Mouse (Mus musculus): Measurements from ENCODE around the gene Bmpr1a. TPM values are rescaled to one million over a fixed set of nuclear protein-coding genes. Genes with fewer than 3 reads are reported as not detected.

The Bmpr1a gene
- total RNA-seq, 1 experiment, result 38.9 TPM

DNA sequence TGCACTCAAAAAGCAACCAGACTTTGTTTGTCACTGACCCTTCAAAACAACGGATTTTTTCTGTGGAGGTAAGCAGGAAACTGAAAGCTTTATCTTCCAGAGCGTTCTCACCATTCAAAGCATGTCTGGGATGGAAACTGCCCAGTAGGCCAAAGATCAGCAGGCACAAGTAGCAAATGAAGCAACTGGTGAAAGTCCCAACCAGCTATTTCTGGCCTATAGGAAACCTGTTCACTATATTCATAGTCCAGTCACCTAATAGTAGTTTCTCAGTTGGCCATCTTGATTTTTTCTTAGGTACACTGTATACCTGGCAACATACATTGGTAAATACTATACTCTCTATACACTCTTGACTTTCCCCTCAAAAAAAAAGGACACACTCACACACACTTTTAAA, 13.2 kb downstream of the Bmpr1a start:
- Histone ChIP-seq H3K4me3 (ENCODE audit: insufficient read depth in 1 of 2, low read depth in 1 of 2, low read length in 2 of 2, poor library complexity in 1 of 2, severe bottlenecking in 1 of 2) (no peak overlapping the region), H3K36me3 (ENCODE audit: control insufficient read depth, insufficient read depth, low read length, poor library complexity, severe bottlenecking) (no peaks in the 10 kb centered on the region), H3K27ac (ENCODE audit: insufficient read depth, low read depth, low read length, poor library complexity, severe bottlenecking) (no peak overlapping the region), H3K4me1 (ENCODE audit: control insufficient read depth in 2 of 2, insufficient read depth in 2 of 2, low read length in 2 of 2, poor library complexity in 1 of 2) (no peaks in the 10 kb centered on the region; a peak in 1 of 4 replicates), H3K9me3 (ENCODE audit: control insufficient read depth, insufficient read depth, low read depth, low read length) (no peaks in the 10 kb centered on the region), H3K9ac (ENCODE audit: insufficient read depth, low read depth, low read length, poor library complexity, severe bottlenecking) (no peak overlapping the region)
- no peak for TF ChIP-seq HCFC1 (IDR thresholded peaks at IDR 0.05; ENCODE audit: borderline replicate concordance, insufficient read depth, low read length)
- TF ChIP-seq MAFK (IDR thresholded peaks at IDR 0.05; ENCODE audit: insufficient read depth, low read depth, low read length), result no peak
- no peak for TF ChIP-seq ZC3H11A (IDR thresholded peaks at IDR 0.05; ENCODE audit: borderline replicate concordance, low read depth, low read length)
- no peak for DNase-seq (ENCODE audit: low read depth, low spot score)
- in situ Hi-C loops (cut with MboI; ENCODE audit: low sequenced_read_pairs in 2 of 2, unreplicated experiment in 2 of 2), result no loop called here

DNA sequence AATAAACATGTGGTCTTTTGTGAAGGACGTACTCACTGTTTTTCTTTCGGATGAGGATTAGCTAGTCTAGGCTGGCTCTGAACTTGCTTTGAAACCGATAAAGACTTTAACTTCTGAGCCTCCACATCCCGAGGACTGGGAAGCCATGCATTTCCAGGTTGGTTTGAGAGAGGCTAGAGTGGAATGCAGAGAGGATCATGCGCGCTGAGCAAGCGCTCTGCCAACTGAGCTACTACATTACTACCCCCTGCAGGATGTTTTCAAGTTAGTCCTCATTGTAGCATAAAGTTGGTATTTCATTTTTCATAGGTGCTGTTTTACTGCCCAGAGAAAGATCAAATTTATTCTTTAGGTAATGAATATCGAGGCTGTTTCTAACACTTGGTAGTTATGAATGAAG, 17.0 kb downstream of the Bmpr1a start:
- H3K27ac ChIP-seq (ENCODE audit: insufficient read depth, low read depth, low read length, poor library complexity, severe bottlenecking), result no peak overlapping the region
- H3K9me3 ChIP-seq (ENCODE audit: control insufficient read depth, insufficient read depth, low read depth, low read length), result no peaks in the 10 kb centered on the region
- 0 out of 4 replicates have a peak, but pooled peaks cover 0 to 2% of the 10 kb centered on the region in 2 experiments for H3K4me1 ChIP-seq (ENCODE audit: control insufficient read depth in 2 of 2, insufficient read depth in 2 of 2, low read length in 2 of 2, poor library complexity in 1 of 2)
- H3K9ac ChIP-seq (ENCODE audit: insufficient read depth, low read depth, low read length, poor library complexity, severe bottlenecking), result no peak overlapping the region
- no peak overlapping the region for H3K4me3 ChIP-seq (ENCODE audit: insufficient read depth in 1 of 2, low read depth in 1 of 2, low read length in 2 of 2, poor library complexity in 1 of 2, severe bottlenecking in 1 of 2)
- H3K36me3 ChIP-seq (ENCODE audit: control insufficient read depth, insufficient read depth, low read length, poor library complexity, severe bottlenecking), result no peaks in the 10 kb centered on the region; the same call in 1 of the 2 replicates
- DNase-seq (ENCODE audit: low read depth, low spot score), result no peak
- in situ Hi-C loops (cut with MboI; ENCODE audit: low sequenced_read_pairs in 2 of 2, unreplicated experiment in 2 of 2), result no loop called here
- TF ChIP-seq CHD2 (IDR thresholded peaks at IDR 0.05; ENCODE audit: low read depth, low read length), result no peak
- no peak for TF ChIP-seq ZC3H11A (IDR thresholded peaks at IDR 0.05; ENCODE audit: borderline replicate concordance, low read depth, low read length)
- no peak for TF ChIP-seq HCFC1 (IDR thresholded peaks at IDR 0.05; ENCODE audit: borderline replicate concordance, insufficient read depth, low read length)
- TF ChIP-seq ZNF384 (IDR thresholded peaks at IDR 0.05; ENCODE audit: low read depth, low read length), result no peak
- no peak for TF ChIP-seq MAFK (IDR thresholded peaks at IDR 0.05; ENCODE audit: insufficient read depth, low read depth, low read length)

DNA sequence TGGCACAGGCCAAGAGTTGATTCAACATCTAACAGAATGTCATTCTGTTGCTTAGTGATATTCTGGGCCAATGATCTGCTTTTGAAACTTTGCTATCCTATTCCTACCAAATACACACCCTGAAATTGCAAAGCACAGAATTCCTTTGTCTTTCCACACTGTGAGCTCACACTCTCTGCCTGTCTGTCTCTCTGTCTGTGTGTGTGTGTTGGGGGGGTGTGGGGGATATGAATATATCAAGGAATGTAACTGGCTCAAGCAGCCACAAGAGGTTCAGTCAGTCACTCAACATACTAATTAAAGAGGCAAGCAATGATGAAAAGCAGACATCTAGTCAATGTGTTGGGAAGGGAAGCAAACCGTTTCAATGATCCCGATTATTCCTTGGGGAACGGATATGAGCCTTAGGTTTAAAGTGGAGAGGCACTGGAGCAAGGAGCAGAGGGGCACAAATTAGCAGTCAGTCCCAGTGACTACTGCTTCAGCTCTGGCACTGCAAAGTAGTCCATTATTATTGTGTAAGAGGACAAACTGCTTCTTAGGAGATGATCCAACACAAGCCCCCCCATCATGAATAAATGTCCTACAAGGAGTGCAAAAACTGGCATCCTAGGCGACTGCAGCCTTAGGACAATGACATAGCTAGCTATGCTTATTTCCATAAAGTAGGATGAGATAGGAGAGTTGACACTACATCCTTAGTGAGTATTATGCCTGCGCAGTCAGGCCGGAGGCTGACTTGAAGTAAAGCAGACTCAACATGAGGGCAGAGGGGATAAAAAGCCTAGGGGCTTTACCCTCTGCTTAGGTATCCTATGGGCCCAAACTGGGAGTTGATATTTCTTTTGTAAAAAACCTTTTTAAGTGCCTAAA, 19.4 kb downstream of the Bmpr1a start:
- DNase-seq (ENCODE audit: low read depth, low spot score), result no peak
- in situ Hi-C loops (cut with MboI; ENCODE audit: low sequenced_read_pairs in 2 of 2, unreplicated experiment in 2 of 2), result no loop called here
- 0 out of 4 replicates have a peak, but pooled peaks cover 0 to 2% of the 10 kb centered on the region in 2 experiments for H3K4me1 ChIP-seq (ENCODE audit: control insufficient read depth in 2 of 2, insufficient read depth in 2 of 2, low read length in 2 of 2, poor library complexity in 1 of 2)
- no peaks in the 10 kb centered on the region for H3K9me3 ChIP-seq (ENCODE audit: control insufficient read depth, insufficient read depth, low read depth, low read length)
- TF ChIP-seq ZC3H11A (IDR thresholded peaks at IDR 0.05; ENCODE audit: borderline replicate concordance, low read depth, low read length), result no peak
- no peak for TF ChIP-seq ZNF384 (IDR thresholded peaks at IDR 0.05; ENCODE audit: low read depth, low read length)
- no peak for TF ChIP-seq CHD2 (IDR thresholded peaks at IDR 0.05; ENCODE audit: low read depth, low read length)
- TF ChIP-seq MAFK (IDR thresholded peaks at IDR 0.05; ENCODE audit: insufficient read depth, low read depth, low read length), result no peak
- TF ChIP-seq HCFC1 (IDR thresholded peaks at IDR 0.05; ENCODE audit: borderline replicate concordance, insufficient read depth, low read length), result no peak
- no peak overlapping the region for H3K27ac ChIP-seq (ENCODE audit: insufficient read depth, low read depth, low read length, poor library complexity, severe bottlenecking)
- no peak overlapping the region for H3K9ac ChIP-seq (ENCODE audit: insufficient read depth, low read depth, low read length, poor library complexity, severe bottlenecking)
- H3K4me3 ChIP-seq (ENCODE audit: insufficient read depth in 1 of 2, low read depth in 1 of 2, low read length in 2 of 2, poor library complexity in 1 of 2, severe bottlenecking in 1 of 2), result no peak overlapping the region
- no peaks in the 10 kb centered on the region; the same call in 1 of the 2 replicates for H3K36me3 ChIP-seq (ENCODE audit: control insufficient read depth, insufficient read depth, low read length, poor library complexity, severe bottlenecking)

DNA sequence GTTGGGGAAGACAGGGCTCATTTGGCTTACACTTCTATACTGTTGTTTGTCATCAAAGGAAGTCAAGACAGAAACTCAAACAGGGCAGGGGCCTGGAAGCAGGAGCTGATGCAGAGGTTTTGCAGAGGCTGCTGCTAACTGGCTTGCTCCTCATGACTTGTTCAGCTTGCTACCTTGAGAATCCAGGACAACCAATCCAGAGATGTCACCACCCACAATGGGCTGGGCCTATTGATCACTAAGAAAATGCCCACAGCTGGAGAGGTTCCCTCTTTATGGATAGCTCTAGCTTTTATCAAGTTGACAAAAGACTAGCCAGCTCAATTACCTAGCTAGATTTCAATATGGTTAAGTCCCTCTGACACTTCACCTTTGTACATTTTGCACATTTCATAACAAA, 31.6 kb downstream of the Bmpr1a start:
- in situ Hi-C loops (cut with MboI; ENCODE audit: low sequenced_read_pairs in 2 of 2, unreplicated experiment in 2 of 2), result no loop called here
- Histone ChIP-seq H3K9ac (ENCODE audit: insufficient read depth, low read depth, low read length, poor library complexity, severe bottlenecking) (no peak overlapping the region), H3K36me3 (ENCODE audit: control insufficient read depth, insufficient read depth, low read length, poor library complexity, severe bottlenecking) (no peaks in the 10 kb centered on the region), H3K4me3 (ENCODE audit: insufficient read depth in 1 of 2, low read depth in 1 of 2, low read length in 2 of 2, poor library complexity in 1 of 2, severe bottlenecking in 1 of 2) (no peak overlapping the region), H3K4me1 (ENCODE audit: control insufficient read depth in 2 of 2, insufficient read depth in 2 of 2, low read length in 2 of 2, poor library complexity in 1 of 2) (0 out of 4 replicates have a peak, but pooled peaks cover 0 to 2% of the 10 kb centered on the region in 2 experiments), H3K9me3 (ENCODE audit: control insufficient read depth, insufficient read depth, low read depth, low read length) (no peaks in the 10 kb centered on the region), H3K27ac (ENCODE audit: insufficient read depth, low read depth, low read length, poor library complexity, severe bottlenecking) (no peak overlapping the region)
- peak; percentile 29 for DNase-seq (ENCODE audit: low read depth, low spot score)
- TF ChIP-seq HCFC1 (IDR thresholded peaks at IDR 0.05; ENCODE audit: borderline replicate concordance, insufficient read depth, low read length), result no peak
- no peak for TF ChIP-seq MAFK (IDR thresholded peaks at IDR 0.05; ENCODE audit: insufficient read depth, low read depth, low read length)
- no peak for TF ChIP-seq ZNF384 (IDR thresholded peaks at IDR 0.05; ENCODE audit: low read depth, low read length)
- no peak for TF ChIP-seq ZC3H11A (IDR thresholded peaks at IDR 0.05; ENCODE audit: borderline replicate concordance, low read depth, low read length)

Data from ES-E14 (cell line).